In genomic region chr12:56940861-56941260, GRCm38 (mm10) we compare ENCODE assay signal across 26 mouse cellular contexts.
A peak's percentile ranks its signal among the peaks of the same experiment; 100 is the strongest.
DNase-seq lines count a peak whose midpoint lies in the region; ATAC-seq and TF ChIP-seq lines count a peak whose summit lies in the region.
"Had no signal": no experiment of that assay in that cellular context is flagged by ENCODE, and none has a peak within 500 bp of the region (broad histone marks: within the 10 kb centered on the region; RNA-seq: fewer than 3 reads in every experiment).

No protein-coding gene starts in this region.

- peak; percentile 5 for DNase-seq in heart, postnatal 4 days
- no peak for DNase-seq in heart, postnatal 14 days
- DNase-seq in CH12.LX (ENCODE audit: extremely low read depth): peak; percentile 6
- DNase-seq in R1 (ENCODE audit: low read depth, low spot score): peak; percentile 43
- peak; percentile 27 for DNase-seq in limb, embryonic 11.5 days (ENCODE audit: low spot score)
- DNase-seq in adrenal gland, postnatal 25 days: no peak
- DNase-seq in lung, postnatal 0 days (ENCODE audit: low spot score): no peak
- DNase-seq: adrenal gland, postnatal 36 days; cerebellum, adult 11 months; cerebellum, postnatal 10 days; forebrain, postnatal 0 days; gastrocnemius, postnatal 14 days; heart, adult 18-20 months; heart, postnatal 10 days; lung, adult 18-20 months; lung, postnatal 4 days; right cerebral cortex, postnatal 14 days had no signal

- no peak overlapping the region for H3K4me3 ChIP-seq in CH12.LX (replicated peaks in 1 of 3; ENCODE audit: low read depth in 2 of 3, low read length in 2 of 3, poor library complexity in 1 of 3)
- H3K4me3 ChIP-seq in limb, embryonic 11.5 days (ENCODE audit: low read depth, low read length): no peak overlapping the region
- no peak overlapping the region for H3K4me3 ChIP-seq in lung, postnatal 0 days (ENCODE audit: low read depth, low read length)
- H3K4me3 ChIP-seq: forebrain, embryonic 10.5 days; heart, embryonic 12.5 days; hindbrain, embryonic 12.5 days; limb, embryonic 13.5 days; liver, embryonic 12.5 days; midbrain, embryonic 15.5 days; neural tube, embryonic 12.5 days had no signal

- in situ Hi-C loops in CH12.LX (cut with MboI; ENCODE audit: low pct_ligation_motif_present, low pct_unique_long_range_greater_than_20kb, low sequenced_read_pairs): no loop called here

- 68% methylated on average over 3 of the region's 3 CpGs for WGBS in limb, embryonic 11.5 days
- WGBS in lung, postnatal 0 days: 46% methylated on average over 3 of the region's 3 CpGs

- H3K9me3 ChIP-seq in CH12.LX (replicated peaks; ENCODE audit: low read length): no peaks in the 10 kb centered on the region
- H3K9me3 ChIP-seq in limb, embryonic 11.5 days (ENCODE audit: control insufficient read depth, low read length): no peaks in the 10 kb centered on the region
- H3K9me3 ChIP-seq in lung, postnatal 0 days (ENCODE audit: low read length): no peaks in the 10 kb centered on the region
- H3K9me3 ChIP-seq: forebrain, embryonic 10.5 days; heart, embryonic 12.5 days; hindbrain, embryonic 12.5 days; limb, embryonic 13.5 days; liver, embryonic 12.5 days; midbrain, embryonic 15.5 days; neural tube, embryonic 12.5 days had no signal

- dilution Hi-C loops in CH12.LX (cut with MboI; ENCODE audit: extremely low pct_ligation_motif_present, extremely low pct_unique_long_range_greater_than_20kb, low sequenced_read_pairs): no loop called here

- TF ChIP-seq RAD21 in CH12.LX (IDR thresholded peaks at IDR 0.05; ENCODE audit: low read depth, low read length): no peak

- H3K27ac ChIP-seq in CH12.LX (ENCODE audit: insufficient read depth, low read depth): no peak overlapping the region
- no peak overlapping the region for H3K27ac ChIP-seq in limb, embryonic 11.5 days (replicated peaks; ENCODE audit: low read depth, low read length)
- H3K27ac ChIP-seq in lung, postnatal 0 days (ENCODE audit: low read length): no peak overlapping the region
- H3K27ac ChIP-seq: forebrain, embryonic 10.5 days; hindbrain, embryonic 12.5 days; limb, embryonic 13.5 days; liver, embryonic 12.5 days; midbrain, embryonic 15.5 days; neural tube, embryonic 12.5 days; stomach, postnatal 0 days had no signal

- no peak overlapping the region for H3K9ac ChIP-seq in CH12.LX (ENCODE audit: insufficient read depth, low read depth)
- H3K9ac ChIP-seq in limb, embryonic 11.5 days (ENCODE audit: low read length): no peak overlapping the region
- no peak overlapping the region for H3K9ac ChIP-seq in lung, postnatal 0 days (replicated peaks; ENCODE audit: low read depth)
- H3K9ac ChIP-seq: forebrain, postnatal 0 days; heart, embryonic 12.5 days; hindbrain, embryonic 12.5 days; limb, embryonic 13.5 days; liver, embryonic 12.5 days; midbrain, embryonic 15.5 days; neural tube, embryonic 12.5 days had no signal

- no peaks in the 10 kb centered on the region for H3K36me3 ChIP-seq in CH12.LX (replicated peaks in 1 of 2; ENCODE audit: control insufficient read depth in 1 of 2, insufficient read depth in 1 of 2, low read length in 1 of 2)
- no peaks in the 10 kb centered on the region for H3K36me3 ChIP-seq in limb, embryonic 11.5 days (ENCODE audit: control insufficient read depth, insufficient read depth, low read length)
- no peaks in the 10 kb centered on the region for H3K36me3 ChIP-seq in lung, postnatal 0 days (ENCODE audit: insufficient read depth, low read length)
- H3K36me3 ChIP-seq: forebrain, embryonic 10.5 days; heart, embryonic 12.5 days; hindbrain, embryonic 12.5 days; limb, embryonic 13.5 days; midbrain, embryonic 15.5 days; neural tube, embryonic 12.5 days had no signal

- no peak for TF ChIP-seq CTCF in CH12.LX (conservative IDR thresholded peaks at IDR 0.05 in 1 of 2, IDR thresholded peaks at IDR 0.05 in 1 of 2; ENCODE audit: low read depth in 2 of 2, low read length in 2 of 2)
- no peak for TF ChIP-seq CTCF in lung, postnatal 0 days (IDR thresholded peaks at IDR 0.05)

- no peak for TF ChIP-seq POLR2A in CH12.LX (IDR thresholded peaks at IDR 0.05; ENCODE audit: low read depth, low read length)

- H3K27me3 ChIP-seq in CH12.LX (replicated peaks): no peaks in the 10 kb centered on the region
- H3K27me3 ChIP-seq in limb, embryonic 11.5 days (ENCODE audit: control insufficient read depth, insufficient read depth, low read length): no peaks in the 10 kb centered on the region
- H3K27me3 ChIP-seq in lung, postnatal 0 days (replicated peaks; ENCODE audit: insufficient read depth, low read length): no peaks in the 10 kb centered on the region
- H3K27me3 ChIP-seq: heart, embryonic 12.5 days; hindbrain, embryonic 12.5 days; limb, embryonic 13.5 days; liver, embryonic 12.5 days; midbrain, embryonic 15.5 days; neural tube, embryonic 12.5 days had no signal

- H3K4me1 ChIP-seq in CH12.LX (ENCODE audit: control insufficient read depth in 1 of 2, insufficient read depth in 2 of 2): no peaks in the 10 kb centered on the region
- H3K4me1 ChIP-seq in limb, embryonic 11.5 days (ENCODE audit: control insufficient read depth, insufficient read depth, low read length): no peaks in the 10 kb centered on the region
- no peaks in the 10 kb centered on the region for H3K4me1 ChIP-seq in lung, postnatal 0 days (ENCODE audit: insufficient read depth, low read depth, low read length)
- H3K4me1 ChIP-seq: forebrain, embryonic 10.5 days; heart, embryonic 12.5 days; hindbrain, embryonic 12.5 days; limb, embryonic 13.5 days; liver, embryonic 12.5 days; midbrain, embryonic 15.5 days; neural tube, embryonic 12.5 days had no signal

- no peak for ATAC-seq in limb, embryonic 11.5 days (ENCODE audit: insufficient number of reproducible peaks, low FRiP score, low TSS enrichment, low read depth)
- ATAC-seq in lung, postnatal 0 days: no peak
- ATAC-seq: forebrain, postnatal 0 days; intestine, postnatal 0 days; liver, embryonic 12.5 days; midbrain, embryonic 15.5 days had no signal

- no peaks in the 10 kb centered on the region for H3K79me2 ChIP-seq in CH12.LX (replicated peaks; ENCODE audit: control insufficient read depth, extremely low read depth, insufficient read depth, poor library complexity, severe bottlenecking)

- no peak for TF ChIP-seq EP300 in CH12.LX (IDR thresholded peaks at IDR 0.05; ENCODE audit: low read length)
- TF ChIP-seq EP300 in lung, postnatal 0 days (IDR thresholded peaks at IDR 0.05): no peak

- intact Hi-C loops in heart, postnatal 14 days (cut with DNase I): no loop called here

- no peak overlapping the region for H3K4me2 ChIP-seq in CH12.LX (ENCODE audit: insufficient read depth, low read depth, poor library complexity, severe bottlenecking)
- no peak overlapping the region for H3K4me2 ChIP-seq in limb, embryonic 11.5 days (ENCODE audit: low read depth, severe bottlenecking)
- H3K4me2 ChIP-seq in lung, postnatal 0 days (replicated peaks; ENCODE audit: low read depth, low read length): no peak overlapping the region
- H3K4me2 ChIP-seq: heart, embryonic 12.5 days; hindbrain, embryonic 12.5 days; limb, embryonic 13.5 days; liver, embryonic 12.5 days; midbrain, embryonic 15.5 days; neural tube, embryonic 12.5 days had no signal

TF ChIP-seq in CH12.LX, 34 proteins besides CTCF, POLR2A, EP300 and RAD21:
- TF ChIP-seq KAT2A (IDR thresholded peaks at IDR 0.05; ENCODE audit: insufficient replicate concordance, low read length): no peak
- TF ChIP-seq POLR2AphosphoS2 (IDR thresholded peaks at IDR 0.05; ENCODE audit: low read depth, low read length): no peak
- TF ChIP-seq MXI1 (IDR thresholded peaks at IDR 0.05; ENCODE audit: low read depth, low read length): no peak
- no peak for TF ChIP-seq TBP (conservative IDR thresholded peaks at IDR 0.05; ENCODE audit: low read depth, low read length)
- no peak for TF ChIP-seq ZNF384 (IDR thresholded peaks at IDR 0.05; ENCODE audit: low read depth, low read length)
- no peak for TF ChIP-seq JUND (conservative IDR thresholded peaks at IDR 0.05; ENCODE audit: low read depth, low read length)
- TF ChIP-seq HCFC1 (IDR thresholded peaks at IDR 0.05; ENCODE audit: low read depth, low read length): no peak
- no peak for TF ChIP-seq MYC (IDR thresholded peaks at IDR 0.05; ENCODE audit: low read depth, low read length)
- no peak for TF ChIP-seq GABPA (IDR thresholded peaks at IDR 0.05; ENCODE audit: insufficient replicate concordance, low read depth, low read length)
- TF ChIP-seq IRF4 (IDR thresholded peaks at IDR 0.05; ENCODE audit: low read depth, low read length): no peak
- no peak for TF ChIP-seq PAX5 (IDR thresholded peaks at IDR 0.05; ENCODE audit: low read length)
- TF ChIP-seq ELF1 (IDR thresholded peaks at IDR 0.05; ENCODE audit: low read depth, low read length): no peak
- TF ChIP-seq NRF1 (IDR thresholded peaks at IDR 0.05; ENCODE audit: low read depth, low read length): no peak
- no peak for TF ChIP-seq MEF2A (IDR thresholded peaks at IDR 0.05; ENCODE audit: borderline replicate concordance, low read depth, low read length)
- TF ChIP-seq NELFE (IDR thresholded peaks at IDR 0.05; ENCODE audit: low read depth, low read length): no peak
- no peak for TF ChIP-seq ETS1 (conservative IDR thresholded peaks at IDR 0.05; ENCODE audit: low read depth, low read length)
- TF ChIP-seq SIN3A (IDR thresholded peaks at IDR 0.05; ENCODE audit: low read length): no peak
- no peak for TF ChIP-seq USF2 (conservative IDR thresholded peaks at IDR 0.05; ENCODE audit: low read depth, low read length)
- no peak for TF ChIP-seq SMC3 (IDR thresholded peaks at IDR 0.05; ENCODE audit: low read depth, low read length)

Comparison
In these comparisons a context has a peak if more than half of its experiments do, and no peak if none do; other contexts are left out.
1. DNase-seq: peak in heart, postnatal 4 days (single experiment), CH12.LX (single experiment), R1 (single experiment) and limb, embryonic 11.5 days (single experiment); none in heart, postnatal 14 days (0 of 2), adrenal gland, postnatal 25 days (single experiment) and lung, postnatal 0 days (single experiment).